Mouse (Mus musculus) 3134 (cell line): ENCODE measurements around the gene Ube2e1.

Source experiments
- DNase-seq: peaks from one replicate; pipeline ENCODE4 v3.0.0-alpha.2; 2011; ENCODE audit warnings: low spot score; ENCODE audit not compliant: insufficient read length; ENCODE audit errors: extremely low read depth

Ube2e1 gene

DNA sequence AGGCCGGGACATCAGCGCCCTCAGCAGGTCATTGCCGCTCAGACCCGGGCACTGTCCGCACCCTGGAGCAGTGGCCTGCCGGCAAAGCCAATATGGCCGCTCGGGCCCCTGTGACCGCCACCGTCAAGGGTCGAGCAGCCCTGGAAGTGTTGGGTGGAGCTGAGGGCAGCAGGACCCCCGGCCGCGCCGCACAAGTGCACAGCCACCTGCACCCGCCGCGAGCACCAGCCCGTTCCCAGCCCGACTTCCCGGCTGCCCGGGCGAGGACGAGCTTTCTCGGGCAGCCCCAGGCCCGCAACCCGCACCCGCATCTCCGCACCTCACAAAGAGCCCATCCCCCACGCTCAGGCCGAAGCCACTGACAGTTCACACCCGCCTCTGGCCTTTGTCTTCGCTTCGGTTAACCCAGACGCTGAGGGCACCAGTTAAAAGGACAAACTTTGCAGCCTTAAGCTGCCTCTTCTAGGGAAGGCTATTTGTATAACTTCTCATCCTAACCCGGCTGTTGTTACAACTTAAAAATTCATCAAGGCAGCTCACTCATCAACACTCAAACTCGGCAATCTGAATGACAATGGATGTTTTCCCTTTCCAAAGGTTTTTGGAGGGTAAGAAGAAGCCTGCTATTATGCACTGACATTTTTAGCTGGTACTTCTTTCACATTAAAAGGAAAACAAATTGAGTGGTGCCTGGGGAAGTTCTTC is 4.5 kb downstream of the Ube2e1 start:
- peak; percentile 5 for DNase-seq

DNA sequence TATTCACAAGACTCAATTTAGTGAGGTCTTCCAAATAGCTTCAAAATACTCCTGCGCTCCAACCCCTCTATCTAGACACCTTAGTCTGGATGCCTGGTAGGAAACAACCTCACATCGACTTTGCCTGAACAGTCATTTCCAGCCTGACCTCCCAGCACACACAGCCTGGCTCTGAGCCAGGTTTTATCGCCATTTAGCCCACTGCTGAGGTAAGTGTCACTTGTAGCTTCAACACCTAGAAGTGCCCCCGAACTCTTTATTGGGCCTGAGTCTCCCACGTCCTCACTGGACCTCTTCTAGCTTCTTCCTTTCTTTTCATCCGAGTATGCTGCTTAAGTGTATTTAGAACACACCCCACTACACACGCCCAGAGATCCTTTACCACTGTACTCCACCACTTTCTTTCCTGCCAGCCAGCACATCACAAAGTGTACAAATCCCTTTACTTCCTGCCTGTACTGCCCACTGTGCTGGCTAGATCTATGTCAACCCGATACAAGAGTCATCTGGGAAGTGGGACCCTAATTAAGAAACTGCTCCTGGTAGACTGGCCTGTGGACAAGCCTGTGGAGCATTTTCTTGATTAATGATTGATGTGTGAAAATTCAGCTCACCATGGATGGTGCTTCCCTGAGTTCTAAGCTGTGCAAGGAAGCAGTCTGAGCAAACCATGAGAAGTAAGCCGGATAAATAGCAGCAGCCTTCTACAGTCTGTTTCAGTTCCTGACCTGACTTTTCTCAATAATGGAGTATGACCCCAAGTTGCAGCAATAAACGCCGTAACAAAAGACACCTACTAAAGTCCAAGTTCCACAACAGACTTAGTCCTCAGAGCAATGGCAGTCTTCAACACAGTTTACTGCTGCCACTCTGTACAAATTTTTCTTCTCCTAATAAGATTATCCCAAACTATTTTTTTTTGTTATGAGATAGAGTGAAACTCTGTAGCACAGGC is 13.9 kb downstream of the Ube2e1 start:
- no peak for DNase-seq

DNA sequence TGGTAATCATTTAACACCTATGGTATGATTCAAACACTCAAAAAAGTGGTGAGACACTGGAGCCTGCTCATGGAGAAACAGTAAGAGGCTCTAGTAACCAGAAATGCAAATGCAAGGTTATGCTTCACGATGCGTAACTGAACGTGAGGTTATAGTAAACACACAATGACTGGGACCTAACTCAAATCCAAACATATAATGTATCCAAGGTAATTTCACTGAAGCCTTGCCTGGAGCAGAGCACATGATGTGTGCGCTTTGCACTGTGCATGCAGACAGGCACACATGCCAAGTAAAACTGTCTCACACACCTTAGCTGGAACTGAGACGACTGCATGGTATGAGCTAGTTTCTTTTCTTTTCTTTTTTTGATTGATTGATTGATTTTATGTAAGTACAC is 27.5 kb downstream of the Ube2e1 start:
- DNase-seq, result no peak

DNA sequence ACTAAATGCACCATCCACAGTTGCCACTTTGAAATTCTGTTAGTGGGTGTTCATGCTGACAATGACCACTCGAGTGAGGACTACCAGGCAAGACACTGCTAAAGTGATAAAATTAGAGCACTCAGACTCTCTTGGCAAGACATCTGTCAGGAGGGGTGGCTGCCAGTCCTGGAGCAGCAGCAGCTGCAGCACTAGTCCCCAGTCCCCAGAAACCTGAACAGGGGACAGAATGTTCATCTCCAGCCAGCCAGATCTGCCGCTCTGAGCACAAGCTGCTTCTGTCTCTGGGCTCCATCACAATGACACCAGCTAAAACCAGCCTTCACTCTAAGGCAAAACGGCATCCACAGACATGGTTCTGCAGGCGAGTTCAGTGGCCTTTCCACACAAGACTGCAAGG is 28.4 kb downstream of the Ube2e1 start:
- no peak for DNase-seq

DNA sequence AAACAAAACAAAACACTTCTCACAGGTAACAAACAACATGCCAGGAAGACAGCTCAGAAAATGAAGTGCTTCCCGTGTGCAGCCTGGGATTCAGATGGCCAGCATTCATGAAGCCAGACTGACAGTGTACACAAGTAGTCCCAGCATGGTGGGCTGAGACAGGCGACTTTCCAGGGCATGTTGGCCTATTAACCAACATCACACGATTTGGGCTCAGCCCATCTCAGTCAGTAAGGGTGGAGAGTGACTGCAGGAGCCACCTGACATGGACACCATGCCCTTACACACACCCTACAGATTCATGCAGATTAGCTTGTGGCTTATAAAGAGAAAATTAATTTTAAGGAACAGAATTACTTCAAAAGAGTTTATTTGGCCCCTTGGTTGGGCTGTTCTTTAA is 28.9 kb downstream of the Ube2e1 start:
- DNase-seq, result no peak

DNA sequence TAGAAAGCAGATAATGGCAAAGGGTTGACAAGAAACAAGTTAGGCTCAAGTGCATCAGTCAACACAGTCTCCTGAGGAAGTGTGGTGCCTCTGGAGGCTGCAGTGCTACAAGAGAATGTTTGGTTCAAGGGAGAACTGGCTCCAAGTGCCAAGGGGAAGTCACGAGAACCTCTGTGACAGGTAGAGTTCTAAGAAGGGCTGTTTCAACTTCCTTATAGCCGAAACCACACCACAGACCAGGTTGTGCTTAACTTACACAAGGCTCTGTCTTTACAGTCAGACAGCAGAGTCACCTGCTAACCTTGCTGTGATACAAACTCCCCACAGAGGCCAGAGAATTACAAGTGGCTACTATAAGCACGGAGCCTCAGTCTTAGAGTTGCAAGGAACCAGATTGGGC is 30.1 kb downstream of the Ube2e1 start:
- no peak for DNase-seq

DNA sequence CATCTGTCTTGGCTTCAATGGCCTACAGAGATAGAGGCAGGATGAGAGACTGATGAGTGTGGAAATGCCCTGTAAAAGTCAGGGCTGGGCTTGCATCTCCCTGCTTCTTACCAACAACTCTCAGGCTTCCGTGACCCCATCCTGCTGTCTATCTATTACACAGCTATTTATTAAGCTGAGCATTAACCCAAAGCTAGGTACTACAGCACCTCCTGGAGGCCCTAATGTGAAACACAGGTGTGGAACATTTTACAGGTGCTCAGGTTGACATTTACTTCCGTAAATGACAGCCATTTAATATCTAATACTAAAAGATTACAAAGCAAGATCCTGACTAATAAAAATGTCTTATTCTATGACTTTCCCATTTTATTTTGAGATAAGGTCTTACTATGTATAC is 31.0 kb downstream of the Ube2e1 start:
- no peak for DNase-seq

DNA sequence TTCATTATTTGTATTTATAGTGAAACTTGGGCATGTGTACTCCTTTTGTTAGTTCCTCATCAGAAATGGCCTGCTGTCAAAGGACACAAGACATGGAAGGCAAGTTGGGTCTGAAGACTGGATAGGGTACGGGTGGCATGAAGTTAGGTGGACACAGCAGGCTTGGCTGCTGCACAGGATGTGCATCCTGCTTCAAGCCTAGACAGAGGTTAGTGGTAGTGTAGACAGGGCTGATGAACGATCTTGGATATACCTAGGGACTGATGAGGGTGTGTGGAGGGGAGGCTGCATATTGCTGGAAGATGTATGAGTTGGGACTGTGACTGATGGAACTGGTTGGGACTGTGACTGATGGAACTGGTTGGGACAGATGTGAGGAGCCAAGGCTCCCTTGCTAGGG is 32.8 kb downstream of the Ube2e1 start:
- no peak for DNase-seq

DNA sequence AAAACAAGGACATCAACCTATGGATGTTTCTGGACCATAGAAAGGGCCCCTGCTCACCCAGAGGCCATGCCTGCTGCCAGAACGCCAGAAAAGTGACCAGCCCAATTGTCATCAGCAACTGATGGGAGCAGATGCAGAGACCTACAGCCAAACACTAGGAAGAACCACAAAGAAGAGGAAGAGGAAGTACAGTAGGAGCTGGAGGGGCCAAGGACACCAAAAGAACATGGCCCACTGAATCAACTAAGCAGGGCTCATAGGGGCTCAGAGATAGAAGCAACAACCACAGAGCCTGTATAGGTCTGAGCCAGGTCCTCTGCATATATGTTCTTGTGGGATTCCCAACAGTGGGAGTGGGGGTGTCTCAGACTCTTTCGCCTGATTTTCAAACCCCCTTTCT is 34.2 kb downstream of the Ube2e1 start:
- no peak for DNase-seq

DNA sequence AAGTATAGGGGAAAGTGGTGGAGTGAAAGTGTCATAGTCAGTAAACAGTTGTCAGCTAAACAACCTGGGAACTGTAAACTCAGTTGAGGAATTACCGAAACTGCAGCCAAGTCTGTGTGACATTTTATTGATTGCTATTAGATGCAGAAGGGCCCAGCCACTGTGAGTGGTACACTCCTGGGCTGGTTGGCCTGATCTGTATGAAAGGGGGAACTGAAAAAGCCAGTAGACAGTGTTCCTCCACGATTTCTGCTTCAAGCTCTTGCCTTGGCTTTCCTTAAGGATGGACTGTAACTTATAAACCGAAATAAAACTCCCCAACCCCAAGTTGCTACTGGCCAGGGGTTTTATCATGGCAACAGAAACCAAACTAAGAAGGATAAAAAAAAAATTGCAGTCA is 39.1 kb downstream of the Ube2e1 start:
- no peak for DNase-seq

DNA sequence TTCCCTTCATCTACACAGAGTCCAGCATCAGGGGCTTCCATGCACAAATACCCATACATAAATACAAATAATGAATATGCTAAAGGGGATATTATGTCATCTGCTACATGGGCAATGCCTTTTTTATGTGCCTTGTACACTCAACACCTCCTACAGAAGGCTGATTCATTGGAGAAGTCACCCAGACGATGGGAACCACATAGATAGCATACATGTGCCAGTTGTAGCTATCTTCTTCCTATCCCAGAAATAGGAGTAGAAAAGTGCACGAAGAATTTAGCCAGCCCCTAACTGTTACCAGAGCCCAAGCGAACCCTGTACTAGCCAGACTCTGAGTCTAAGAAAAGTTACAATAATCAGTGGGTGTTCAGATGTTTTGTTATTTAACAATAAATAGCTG is 39.5 kb downstream of the Ube2e1 start:
- DNase-seq, result no peak

DNA sequence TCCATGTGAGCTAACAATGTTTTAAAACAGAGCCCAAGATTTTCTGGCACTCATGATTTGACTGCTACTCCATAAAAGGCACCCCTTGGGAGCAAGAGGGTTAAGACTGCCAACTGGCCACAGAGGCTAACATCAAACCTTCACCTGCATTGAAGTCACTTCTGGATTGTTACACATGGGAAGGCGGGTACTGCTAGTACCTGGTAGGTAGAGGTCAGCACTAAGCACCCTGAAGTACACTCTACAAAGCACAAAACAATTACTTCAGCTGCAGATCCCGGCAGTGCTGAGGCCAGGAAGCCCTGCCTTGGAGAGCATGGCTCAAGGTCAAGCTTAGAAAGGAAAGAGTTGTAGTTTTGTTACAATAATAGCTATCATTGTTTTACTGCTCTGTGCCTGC is 44.3 kb downstream of the Ube2e1 start:
- DNase-seq, result no peak

DNA sequence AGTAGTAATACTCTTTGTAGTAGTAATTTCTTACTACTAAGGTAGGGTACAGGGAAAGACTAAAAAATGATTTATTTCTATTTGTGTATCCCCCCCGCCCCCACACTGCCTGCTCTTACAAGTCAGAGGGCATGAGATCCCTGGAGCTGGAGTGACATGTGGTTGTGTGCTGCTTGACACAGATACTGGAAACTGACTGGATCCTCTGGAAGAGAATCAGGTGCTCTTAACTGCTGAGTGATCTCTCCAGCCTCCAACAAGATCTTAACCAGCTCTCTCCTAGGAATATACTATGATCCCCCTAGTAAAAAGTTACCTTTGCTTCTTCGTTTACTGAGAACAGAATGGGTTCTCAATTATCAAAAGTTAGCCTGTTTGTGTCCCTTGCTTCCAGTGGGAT is 45.2 kb downstream of the Ube2e1 start:
- no peak for DNase-seq

DNA sequence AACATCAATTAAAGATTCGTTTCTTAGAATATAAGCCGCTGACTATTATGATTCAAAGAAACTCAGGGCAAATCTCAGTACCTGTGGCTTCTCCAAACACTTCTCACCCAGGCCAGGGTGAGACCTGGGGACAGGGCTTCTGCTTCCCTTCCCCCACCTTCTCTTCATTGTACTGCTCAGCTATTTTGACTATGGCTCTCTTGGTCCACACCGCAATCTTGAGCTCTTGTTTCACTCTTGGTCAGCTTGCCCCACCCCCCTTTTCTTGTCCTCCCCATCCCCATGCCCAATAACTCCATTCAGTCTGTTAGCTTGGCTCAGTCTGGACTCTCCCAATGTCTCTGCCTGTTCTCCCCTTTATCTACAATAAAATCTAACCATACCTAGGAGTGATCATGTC is 46.2 kb downstream of the Ube2e1 start:
- DNase-seq, result no peak

DNA sequence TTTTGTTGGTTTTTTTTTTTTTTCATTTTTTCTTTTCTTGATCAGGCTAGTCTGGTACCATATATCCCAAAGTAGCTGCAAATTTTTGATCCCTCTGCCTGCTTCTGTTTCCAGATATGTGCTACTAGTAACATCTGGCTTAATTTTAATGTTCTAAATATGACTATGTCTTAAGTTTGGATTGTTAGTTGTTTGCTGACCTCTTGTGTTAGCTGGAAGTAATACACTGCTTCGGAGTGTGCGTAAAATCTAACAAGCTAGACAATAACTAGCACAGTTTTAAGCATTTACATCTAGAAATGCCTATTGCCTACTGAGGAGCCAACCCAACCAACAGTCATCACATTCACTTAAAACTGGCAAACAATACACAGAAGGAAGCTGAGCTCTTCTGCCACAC is 47.1 kb downstream of the Ube2e1 start:
- DNase-seq, result no peak

DNA sequence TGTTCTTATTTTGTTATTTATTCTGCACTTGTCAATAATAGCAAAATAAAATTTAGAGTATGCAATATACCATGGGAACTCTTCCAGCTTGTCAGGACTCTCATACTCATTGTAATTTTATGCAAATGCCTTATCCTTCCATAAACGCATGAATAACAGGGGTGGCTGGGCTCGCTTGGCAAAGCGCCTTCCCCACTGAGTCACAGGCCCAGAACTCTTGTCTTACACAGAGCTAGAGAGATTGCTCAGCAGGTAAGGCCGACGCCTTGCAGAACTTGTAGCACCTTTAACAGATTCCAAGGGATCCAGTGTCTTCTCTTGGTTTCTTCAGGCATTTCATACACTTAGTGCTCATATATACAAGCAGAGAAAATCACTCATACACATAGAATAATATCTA is 51.3 kb downstream of the Ube2e1 start:
- DNase-seq, result no peak

DNA sequence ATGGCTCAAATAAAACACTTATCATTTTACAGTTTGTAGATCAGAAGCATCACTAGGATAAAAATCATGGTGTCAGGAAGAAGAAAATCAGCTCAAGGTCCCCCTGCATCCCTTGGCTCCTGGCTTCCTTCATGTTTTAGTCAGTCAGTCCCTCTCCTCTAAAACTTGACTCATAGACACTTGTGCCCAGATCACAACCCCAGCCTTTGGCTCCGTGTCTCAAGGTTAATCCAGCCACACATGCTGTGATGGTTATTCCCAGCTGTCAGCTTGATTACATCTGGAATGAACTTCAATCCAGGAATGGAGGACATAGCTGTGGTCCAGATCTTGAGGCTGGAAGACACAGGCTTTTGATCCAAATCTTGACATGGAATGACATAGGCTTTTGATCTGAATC is 57.1 kb downstream of the Ube2e1 start:
- no peak for DNase-seq

DNA sequence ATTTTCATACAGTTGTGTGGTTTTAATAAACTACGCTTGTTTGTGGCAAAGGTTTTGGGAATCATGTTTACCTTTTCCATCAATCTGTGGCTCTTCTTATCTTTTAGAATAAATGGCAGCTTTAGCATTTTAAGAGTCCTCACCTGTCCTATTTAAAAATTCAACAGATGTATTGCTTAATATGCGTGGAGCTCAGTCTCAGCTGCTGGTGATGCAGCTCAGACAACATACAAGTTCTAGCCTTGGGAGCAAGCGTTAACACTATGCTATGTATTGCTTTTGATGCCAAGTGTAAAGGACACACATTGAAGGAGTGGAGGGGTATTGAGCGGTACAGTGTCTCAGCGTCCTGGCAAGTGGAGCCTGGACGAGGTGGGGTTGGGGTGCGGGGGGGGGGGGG is 60.0 kb downstream of the Ube2e1 start:
- no peak for DNase-seq

DNA sequence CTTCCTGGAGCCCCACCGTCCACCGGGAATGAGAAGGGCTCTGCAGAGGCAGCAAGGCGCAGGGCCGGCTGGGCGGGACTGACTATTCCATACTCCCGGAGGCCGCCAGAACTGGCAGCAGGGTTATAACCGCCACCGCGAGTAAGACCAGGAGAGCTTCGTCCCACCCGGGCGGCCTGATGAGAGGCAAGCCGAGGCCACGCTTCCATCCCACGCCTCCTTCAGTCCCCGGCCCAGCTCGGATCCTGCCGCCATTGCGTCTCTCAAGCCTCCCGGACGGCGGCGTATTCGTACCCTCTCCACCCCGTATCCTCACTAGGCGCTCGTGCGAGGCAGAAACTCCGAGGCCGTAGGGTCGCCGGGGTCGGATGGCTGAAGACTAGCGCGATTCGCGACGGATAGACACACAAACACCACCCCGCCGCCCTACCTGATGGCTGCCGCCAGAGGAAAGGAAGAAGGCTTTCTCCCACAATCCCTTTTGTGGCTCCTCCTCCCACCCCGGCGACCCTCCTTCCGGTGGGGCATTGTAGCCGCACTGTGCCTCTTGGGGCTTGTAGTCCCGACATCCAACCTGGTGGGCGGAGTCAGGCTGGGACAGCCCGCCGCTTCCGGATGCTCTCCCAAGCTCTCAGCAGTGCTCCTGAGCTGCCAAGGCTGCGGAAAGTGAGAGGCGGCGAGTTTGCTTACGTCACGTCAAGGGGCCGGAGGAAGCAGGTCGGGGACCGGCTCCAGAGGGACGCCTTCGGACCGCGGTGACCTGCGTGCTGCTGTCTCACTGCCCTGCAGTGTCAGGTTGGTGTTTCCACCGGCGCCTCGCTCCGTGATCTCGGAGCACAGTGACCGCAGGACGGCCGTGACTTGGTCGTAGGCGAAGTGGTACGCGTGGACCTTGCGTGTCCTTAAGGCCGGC is 60.9 kb downstream of the Ube2e1 start, which contains the start of the genes Nkiras1 and Rpl15:
Gene Nkiras1 (plus strand): TSS at position 608 of the 913 bp plus-strand sequence.
Gene Rpl15 (minus strand): TSS at position 863 of the 913 bp plus-strand sequence.
- DNase-seq, result peak; percentile 99

DNA sequence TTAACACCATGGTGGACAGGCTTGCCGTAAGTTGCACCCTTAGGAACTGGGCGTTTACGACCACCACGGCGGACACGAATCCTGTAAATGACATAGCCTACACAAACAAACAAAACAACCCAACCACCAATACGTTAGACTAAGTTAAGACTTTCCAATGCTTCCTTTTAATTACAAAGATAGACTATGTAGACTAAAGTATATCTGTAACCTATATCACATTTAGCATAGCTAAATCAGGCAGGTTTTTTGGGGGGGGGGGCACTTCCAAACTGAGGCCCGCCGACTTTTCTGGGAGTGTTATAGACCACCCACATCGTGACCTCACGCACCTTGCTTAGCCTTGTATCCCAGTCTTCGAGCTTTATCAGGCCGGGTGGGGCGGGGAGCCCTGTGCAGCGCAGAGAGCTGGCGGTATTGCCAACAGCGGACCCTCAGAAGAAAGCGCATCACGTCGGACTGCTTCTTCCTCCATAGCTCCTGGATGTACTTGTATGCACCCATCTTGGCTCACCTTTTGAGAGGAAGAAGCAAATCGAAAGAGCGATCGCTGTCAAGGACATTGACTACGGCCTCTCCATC is 61.6 kb downstream of the Ube2e1 start:
- peak; percentile 30 for DNase-seq

DNA sequence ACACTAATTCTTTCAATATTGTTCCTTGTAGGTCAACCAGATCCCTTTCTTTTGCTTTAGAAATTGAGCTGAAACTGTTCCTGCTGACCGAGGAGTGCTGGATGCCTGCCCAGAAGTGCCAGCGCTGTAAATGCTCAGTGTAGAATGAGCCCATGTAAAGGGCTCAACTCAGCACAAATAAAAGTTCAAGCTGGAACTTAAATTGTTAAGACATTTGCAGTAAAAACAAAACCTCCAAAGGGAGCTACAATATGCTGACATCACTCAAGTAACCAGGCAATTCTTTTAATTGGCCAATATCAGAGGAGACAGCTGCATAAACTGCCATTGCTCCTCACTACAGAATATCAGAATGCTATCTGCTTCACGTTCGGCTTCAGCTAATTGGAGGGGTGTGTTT is 68.2 kb downstream of the Ube2e1 start:
- DNase-seq, result no peak
